Mouse (Mus musculus) bone marrow macrophage, adult 2 months (primary cell): ENCODE measurements at regions not wholly inside any gene's neighbourhood (a gene's known extent, or its start where the extent isn't known, plus 50 kb on each side); places are given as distances from the start of the nearest gene placed in this dataset.

Source experiments
- CTCF ChIP-seq: IDR thresholded peaks from 2 replicates; pipeline ENCODE4 v1.5.1; 2012; ENCODE audit warnings: low read depth, mild to moderate bottlenecking, low read length, moderate library complexity
- POLR2A ChIP-seq: IDR thresholded peaks from 2 replicates; pipeline ENCODE4 v1.6.1; 2012; ENCODE audit warnings: mild to moderate bottlenecking, low read depth, low read length, borderline replicate concordance

DNA sequence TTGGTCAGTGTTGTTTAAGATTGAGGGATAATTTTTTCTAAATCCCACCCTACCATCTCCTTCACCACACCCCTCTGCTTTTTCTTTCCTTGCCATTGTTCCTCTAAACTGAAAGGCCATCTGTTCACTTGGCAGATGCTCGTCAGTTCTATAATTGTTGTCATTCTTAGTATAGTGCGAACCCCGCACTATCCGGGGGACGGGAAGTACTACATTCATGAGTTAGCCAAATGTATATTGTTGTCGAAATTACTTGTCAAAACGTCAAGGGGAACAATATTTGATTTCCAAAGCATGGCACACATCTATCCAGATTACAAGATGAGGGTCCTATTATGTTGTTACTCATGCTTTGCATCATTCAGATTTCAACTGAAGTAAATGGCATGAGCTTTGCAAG lies 635.1 kb upstream of the Flrt2 start:
- TF ChIP-seq CTCF (no peak), POLR2A (no peak)
